Mouse (Mus musculus): ENCODE results near the gene Timp2.

DNA sequence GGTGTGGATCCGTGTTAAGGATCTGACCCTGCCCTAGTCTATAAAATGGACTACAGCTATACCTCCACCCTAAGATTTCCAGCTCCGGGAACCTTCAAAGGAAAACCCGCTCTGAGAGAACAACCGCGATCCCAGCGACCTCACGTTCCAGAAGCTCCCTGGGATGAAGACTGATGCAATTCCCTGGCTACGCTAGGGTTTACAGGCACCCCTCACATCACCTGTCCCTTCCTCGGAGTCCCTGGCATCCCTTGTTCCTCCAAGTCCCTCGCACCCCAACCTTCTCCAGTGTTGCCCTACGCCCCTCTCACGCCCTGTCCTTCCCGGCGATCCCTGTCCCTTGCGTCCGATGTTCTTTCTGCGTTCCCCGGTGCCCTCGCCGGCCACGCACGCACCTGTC, 66.0 kb downstream of the Timp2 start:
- TF ChIP-seq POLR2A (IDR thresholded peaks at IDR 0.05; ENCODE audit: low read depth, low read length) (no peak), CTCF (conservative IDR thresholded peaks at IDR 0.05; ENCODE audit: insufficient read depth, insufficient read length, low read depth, low read length) (no peak)
